Mouse (Mus musculus): ENCODE results near the gene Fkbp1b.
"Not testable (repeated sequence)": the region's sequence is repeated elsewhere in the genome, so short reads cannot be mapped to it uniquely, and the experiment has no call there.

Fkbp1b gene

GRCm38 (mm10) chr12:4843741-4844140, 2.4 kb upstream of the Fkbp1b start:
- DNase-seq (ENCODE audit: low spot score in 2 of 2): no peak

GRCm38 (mm10) chr12:4842890-4843597, 1.7 kb upstream of the Fkbp1b start, which contains the start of gene Wdcp:
Gene Wdcp (plus strand): TSS chr12:4843303.
- peak; percentile 87 to 94 for DNase-seq (ENCODE audit: low spot score in 2 of 2)

- DNase-seq (ENCODE audit: low spot score in 2 of 2): no peak
Observed at GRCm38 (mm10) chr12:4842456-4842855, 1.1 kb upstream of the Fkbp1b start.

GRCm38 (mm10) chr12:4840741-4841140, 650 bp downstream of the Fkbp1b start:
- DNase-seq (ENCODE audit: low spot score in 2 of 2): no peak

GRCm38 (mm10) chr12:4840010-4840409, 1.4 kb downstream of the Fkbp1b start:
- DNase-seq (ENCODE audit: low spot score in 2 of 2): no peak

GRCm38 (mm10) chr12:4836959-4837358, 4.4 kb downstream of the Fkbp1b start:
- peak in 1 of 2 experiments; percentile 30 for DNase-seq (ENCODE audit: low spot score in 2 of 2)

- no peak for DNase-seq (ENCODE audit: low spot score in 2 of 2)
Observed at GRCm38 (mm10) chr12:4827256-4827655, 14.1 kb downstream of the Fkbp1b start.

- peak; percentile 95 to 97 for DNase-seq (ENCODE audit: low spot score in 2 of 2)
Observed at GRCm38 (mm10) chr12:4817361-4818101, 23.9 kb downstream of the Fkbp1b start, which contains the start of gene Sf3b6. Gene Sf3b6 (plus strand): TSS chr12:4817544.

GRCm38 (mm10) chr12:4816680-4817360, 24.6 kb downstream of the Fkbp1b start:
- no peak for DNase-seq (ENCODE audit: low spot score in 2 of 2)

- no peak for DNase-seq (ENCODE audit: low spot score in 2 of 2)
Observed at GRCm38 (mm10) chr12:4813636-4814035, 27.8 kb downstream of the Fkbp1b start.

- DNase-seq (ENCODE audit: low spot score in 2 of 2): no peak
Observed at GRCm38 (mm10) chr12:4811705-4812104, 29.7 kb downstream of the Fkbp1b start.

GRCm38 (mm10) chr12:4811036-4811435, 30.4 kb downstream of the Fkbp1b start:
- no peak for DNase-seq (ENCODE audit: low spot score in 2 of 2)

GRCm38 (mm10) chr12:4797471-4797870, 43.9 kb downstream of the Fkbp1b start:
- DNase-seq (ENCODE audit: low spot score in 2 of 2): not testable (repeated sequence)

- DNase-seq (ENCODE audit: low spot score in 2 of 2): peak in 1 of 2 experiments; percentile 8
Observed at GRCm38 (mm10) chr12:4793718-4794117, 47.7 kb downstream of the Fkbp1b start.

GRCm38 (mm10) chr12:4788128-4788527, 53.3 kb downstream of the Fkbp1b start:
- DNase-seq (ENCODE audit: low spot score in 2 of 2): not testable (repeated sequence)

- DNase-seq (ENCODE audit: low spot score in 2 of 2): no peak
Observed at GRCm38 (mm10) chr12:4784466-4784865, 56.9 kb downstream of the Fkbp1b start.

- DNase-seq (ENCODE audit: low spot score in 2 of 2): no peak
Observed at GRCm38 (mm10) chr12:4783598-4783997, 57.8 kb downstream of the Fkbp1b start.
